Comparison of ENCODE assay signal across 8 mouse cellular contexts in genomic region chr1:151040945-151041649, GRCm38 (mm10). TPM values are rescaled to one million over a fixed set of nuclear protein-coding genes. Genes with fewer than 3 reads are reported as not detected.
DNase-seq lines count a peak whose midpoint lies in the region; ATAC-seq lines count a peak whose summit lies in the region.

No protein-coding gene starts in this region.

- H3K9me3 ChIP-seq in heart, embryonic 12.5 days (replicated peaks): no peaks in the 10 kb centered on the region
- H3K9me3 ChIP-seq in forebrain, embryonic 13.5 days (replicated peaks): no peaks in the 10 kb centered on the region

- H3K4me1 ChIP-seq in heart, embryonic 12.5 days (replicated peaks): peaks cover 3% of the 10 kb centered on the region; the same call in 1 of the 2 replicates
- peaks cover 4% of the 10 kb centered on the region; the same call in 1 of the 2 replicates for H3K4me1 ChIP-seq in forebrain, embryonic 13.5 days

- no peaks in the 10 kb centered on the region for H3K27me3 ChIP-seq in heart, embryonic 12.5 days (replicated peaks)
- H3K27me3 ChIP-seq in forebrain, embryonic 13.5 days: no peaks in the 10 kb centered on the region

- peak; percentile 83 for ATAC-seq in heart, embryonic 12.5 days (ENCODE audit: insufficient number of reproducible peaks, low FRiP score)
- peak; percentile 91 for ATAC-seq in monocyte, adult 5-6 weeks (replicated peaks; ENCODE audit: insufficient number of reproducible peaks, low FRiP score, low TSS enrichment, poor library complexity, severe bottlenecking)
- ATAC-seq in forebrain, embryonic 13.5 days: no peak

- H3K36me3 ChIP-seq in heart, embryonic 12.5 days: no peaks in the 10 kb centered on the region
- H3K36me3 ChIP-seq in forebrain, embryonic 13.5 days (ENCODE audit: poor library complexity, severe bottlenecking): no peaks in the 10 kb centered on the region

- peak overlapping the region; percentile 79 for H3K27ac ChIP-seq in heart, embryonic 12.5 days (ENCODE audit: poor library complexity, severe bottlenecking)
- H3K27ac ChIP-seq in forebrain, embryonic 13.5 days: no peak overlapping the region

- WGBS in heart, embryonic 12.5 days: 38% methylated on average over 18 of the region's 18 CpGs
- 65% methylated on average over 18 of the region's 18 CpGs for WGBS in forebrain, embryonic 13.5 days

- H3K4me2 ChIP-seq in heart, embryonic 12.5 days: peak overlapping the region; percentile 57
- no peak overlapping the region for H3K4me2 ChIP-seq in forebrain, embryonic 13.5 days

- peak; percentile 58 for DNase-seq in heart, adult 8-10 months (ENCODE audit: low spot score)
- no peak for DNase-seq in heart, postnatal 25 days (ENCODE audit: low spot score)
- peak; percentile 56 to 66 for DNase-seq in kidney, postnatal 36 days
- DNase-seq in left cerebral cortex, adult 9 months (ENCODE audit: low spot score in 2 of 2): no peak
- DNase-seq in cerebellum, postnatal 14 days: no peak

- no peak overlapping the region for H3K9ac ChIP-seq in heart, embryonic 12.5 days
- H3K9ac ChIP-seq in forebrain, embryonic 13.5 days: no peak overlapping the region

- intact Hi-C loops in heart, postnatal 25 days (cut with DNase I): no loop called here

- peak overlapping the region; percentile 14; the same call in 1 of the 2 replicates for H3K4me3 ChIP-seq in heart, embryonic 12.5 days
- H3K4me3 ChIP-seq in forebrain, embryonic 13.5 days: no peak overlapping the region

RNA-seq across cellular contexts. Expression of gene Hmcn1, which starts 47.9 kb away (rescaled TPM):
- total RNA-seq in heart, adult 8-10 months (2022): 10 to 100 TPM; 10.9 to 15.1 (median 12.2) TPM
- total RNA-seq in heart, postnatal 25 days (2021): 10 to 100 TPM; 15.8 to 16.9 TPM
- 20.9 and 23.7 TPM in 2 replicates for polyA plus RNA-seq in heart, embryonic 12.5 days (2016; fragmentation: Nextera tagmentation; extraction: Ambion mirVana)
- not detected in 3 replicates for total RNA-seq in monocyte, adult 5-6 weeks (2017)
- polyA plus RNA-seq in forebrain, embryonic 13.5 days (2015; fragmentation: Nextera tagmentation; extraction: Ambion mirVana): 1.1 and 1.2 TPM in 2 replicates

Comparison
In these comparisons a context has a peak if more than half of its experiments do, and no peak if none do; other contexts are left out.
1. DNase-seq: peak in heart, adult 8-10 months (single experiment) and kidney, postnatal 36 days (2 of 2); none in heart, postnatal 25 days (single experiment), left cerebral cortex, adult 9 months (0 of 2) and cerebellum, postnatal 14 days (0 of 2).
2. RNA of gene Hmcn1, which starts 47.9 kb away (total RNA-seq): 15.8 to 16.9 TPM in heart, postnatal 25 days and 10.9 to 15.1 TPM in heart, adult 8-10 months; not detected in monocyte, adult 5-6 weeks; every median in the first group is over 10 times any median in the second.